Mouse (Mus musculus) intestine, embryonic 14.5 days (tissue): ENCODE data around the gene Fcrl1. TPM values are rescaled to one million over a fixed set of nuclear protein-coding genes. Genes with fewer than 3 reads are reported as not detected.
"Not testable (repeated sequence)": the region's sequence is repeated elsewhere in the genome, so short reads cannot be mapped to it uniquely, and the experiment has no call there.

ENCODE experiments used
- ATAC-seq: fragments of 200-750 bp; cut with Nextera tagmentation; replicated peaks from 2 replicates; pipeline ENCODE4 v1.8.0; 2017; ENCODE audit warnings: low read depth, moderate number of reproducible peaks, moderate TSS enrichment, moderate library complexity; ENCODE audit not compliant: low FRiP score, low TSS enrichment
- DNase-seq: peaks from one replicate; pipeline ENCODE4 v3.0.0-alpha.2; 2018; ENCODE audit warnings: low spot score
- H3K27ac ChIP-seq: fragments of 300-500 bp; sonication (generic); 2 replicates; pipeline ENCODE4 v1.5.1; 2014; ENCODE audit warnings: low read depth, mild to moderate bottlenecking, control low read depth
- H3K27me3 ChIP-seq: fragments of 300-500 bp; sonication (generic); replicated peaks from 2 replicates; pipeline ENCODE4 v1.6.1; 2014; ENCODE audit warnings: low read length, control low read depth; ENCODE audit not compliant: control insufficient read depth, insufficient read depth
- H3K36me3 ChIP-seq: fragments of 300-500 bp; sonication (generic); 2 replicates; pipeline ENCODE4 v1.6.1; 2014; ENCODE audit warnings: low read length, control low read depth; ENCODE audit not compliant: control insufficient read depth, insufficient read depth
- H3K4me1 ChIP-seq: fragments of 300-500 bp; sonication (generic); replicated peaks from 2 replicates; pipeline ENCODE4 v1.6.1; 2014; ENCODE audit warnings: low read length, control low read depth, mixed read lengths; ENCODE audit not compliant: control insufficient read depth, insufficient read depth
- H3K4me2 ChIP-seq: fragments of 300-500 bp; sonication (generic); 2 replicates; pipeline ENCODE4 v1.6.1; 2014; ENCODE audit warnings: low read length
- H3K4me3 ChIP-seq: fragments of 300-500 bp; sonication (generic); 2 replicates; pipeline ENCODE4 v1.5.1; 2014; ENCODE audit warnings: low read depth, low read length, control low read depth, mixed read lengths
- H3K9ac ChIP-seq: fragments of 300-500 bp; sonication (generic); 2 replicates; pipeline ENCODE4 v1.6.1; 2014; ENCODE audit warnings: mild to moderate bottlenecking, low read length
- H3K9me3 ChIP-seq: fragments of 300-500 bp; sonication (generic); 2 replicates; pipeline ENCODE4 v1.6.1; 2016; ENCODE audit warnings: low read length, control low read depth; ENCODE audit not compliant: control insufficient read depth
- WGBS: fragments of 180-500 bp; shearing (Covaris S2); extraction: QIAGEN DNeasy Blood & Tissue Kit; methylation state at CpG from one replicate; pipeline ENCODE4 v1.1.7; 2014; 5-methylcytosine and 5-hydroxymethylcytosine counted together
- polyA plus RNA-seq: library from polyadenylated mRNA; unstranded; fragments of >200 nt; fragmentation: Nextera tagmentation; extraction: Ambion mirVana; gene quantifications from 2 replicates; pipeline ENCODE4 v1.2.1, GENCODE M21; 2014

The Fcrl1 gene
- polyA plus RNA-seq, 1 experiment from 2014 or later = 0.09 TPM

DNA sequence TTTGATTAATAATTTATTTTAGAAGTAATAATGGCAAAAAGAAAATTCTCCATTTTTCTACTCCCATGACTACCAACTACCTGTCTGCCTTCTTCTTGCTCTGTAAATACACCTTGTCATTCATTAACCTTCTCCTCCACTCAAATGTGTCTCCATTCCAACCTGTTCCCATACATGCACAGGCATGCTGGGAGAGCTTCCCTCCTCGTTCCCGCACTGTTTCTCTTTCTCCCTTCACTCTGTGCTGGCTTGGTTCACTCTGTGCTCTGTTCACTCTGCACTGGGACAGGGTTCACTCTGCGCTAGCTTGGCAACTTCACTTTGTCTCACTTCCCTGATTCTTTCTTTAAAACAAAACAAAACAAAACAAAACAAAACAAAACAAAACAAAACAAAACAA is 1.0 kb downstream of the Fcrl1 start:
- Histone ChIP-seq H3K27me3 (no peaks in the 10 kb centered on the region), H3K4me2 (peak overlapping the region; percentile 20; the same call in 1 of the 2 replicates), H3K4me3 (no peak overlapping the region), H3K36me3 (no peaks in the 10 kb centered on the region), H3K27ac (no peak overlapping the region), H3K9ac (no peak overlapping the region), H3K4me1 (no peaks in the 10 kb centered on the region), H3K9me3 (no peaks in the 10 kb centered on the region)
- ATAC-seq (no peak), DNase-seq (no peak)
- 48% methylated on average over 3 of the region's 3 CpGs for WGBS

- ATAC-seq (no peak), DNase-seq (no peak)
- no peak overlapping the region for H3K4me2 ChIP-seq
- no peak overlapping the region for H3K27ac ChIP-seq
- H3K4me3 ChIP-seq = no peak overlapping the region
- H3K4me1 ChIP-seq = no peaks in the 10 kb centered on the region
- H3K36me3 ChIP-seq = no peaks in the 10 kb centered on the region
- no peaks in the 10 kb centered on the region for H3K9me3 ChIP-seq
- no peak overlapping the region for H3K9ac ChIP-seq
- 61% methylated on average over 6 of the region's 6 CpGs for WGBS
- no peaks in the 10 kb centered on the region for H3K27me3 ChIP-seq
Observed at GRCm38 (mm10) chr3:87377719-87378118, 1.5 kb downstream of the Fcrl1 start.

- not testable (repeated sequence) for DNase-seq, H3K27ac ChIP-seq, ATAC-seq, H3K4me2 ChIP-seq, H3K4me3 ChIP-seq, H3K27me3 ChIP-seq, H3K9me3 ChIP-seq, H3K9ac ChIP-seq, H3K36me3 ChIP-seq, H3K4me1 ChIP-seq
- 80% methylated on average over 2 of the region's 2 CpGs for WGBS
Observed at GRCm38 (mm10) chr3:87379641-87380315, 3.6 kb downstream of the Fcrl1 start.

DNA sequence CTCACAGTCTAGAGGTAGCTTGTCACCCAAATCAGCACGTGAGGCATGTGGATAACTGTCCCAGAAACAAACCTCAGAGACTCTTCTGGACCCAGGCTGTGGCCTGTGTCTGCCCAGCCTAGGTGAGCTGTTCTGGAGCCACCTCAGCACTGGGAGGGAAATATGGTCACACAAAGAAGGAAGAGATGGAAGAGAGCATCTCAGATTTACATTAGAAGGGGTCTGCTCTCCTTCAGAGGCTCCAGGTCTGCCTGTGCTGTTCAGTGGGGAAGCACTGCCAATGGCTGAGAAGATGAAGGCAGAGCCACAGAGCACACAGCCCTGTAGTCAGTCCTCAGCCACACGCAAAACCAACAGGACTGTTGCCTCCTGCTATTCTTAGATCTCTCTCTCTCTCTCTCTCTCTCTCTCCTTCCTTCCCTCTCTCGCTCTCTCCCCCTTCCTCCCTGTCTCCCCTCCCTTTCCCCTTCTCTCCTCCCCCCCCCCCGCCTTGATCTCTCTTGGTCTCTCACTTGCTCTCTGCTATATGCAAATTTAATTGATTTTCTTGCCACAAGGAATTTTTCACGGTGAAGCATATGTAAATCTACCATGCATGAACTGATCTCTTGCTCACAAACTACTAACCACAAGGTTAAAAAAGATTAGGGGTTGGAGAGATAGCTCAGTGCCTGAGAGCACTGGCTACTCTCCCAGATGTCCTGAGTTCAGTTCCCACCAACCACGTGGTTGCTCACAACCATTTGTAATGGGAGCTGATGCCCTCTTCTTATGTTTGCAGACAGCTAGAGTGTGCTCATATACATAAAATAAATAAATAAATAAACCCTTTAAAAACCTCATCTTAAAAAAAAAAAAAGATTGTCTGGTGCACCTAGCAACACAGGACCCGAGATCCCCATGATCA is 5.9 kb downstream of the Fcrl1 start:
- ATAC-seq = no peak
- Histone ChIP-seq H3K4me2 (no peak overlapping the region), H3K27me3 (no peaks in the 10 kb centered on the region), H3K27ac (no peak overlapping the region), H3K4me3 (no peak overlapping the region), H3K4me1 (no peaks in the 10 kb centered on the region), H3K9ac (no peak overlapping the region), H3K36me3 (no peaks in the 10 kb centered on the region), H3K9me3 (no peaks in the 10 kb centered on the region)
- no peak for DNase-seq
- 71% methylated on average over 6 of the region's 7 CpGs for WGBS

GRCm38 (mm10) chr3:87383308-87383707 is 7.1 kb downstream of the Fcrl1 start:
- no peaks in the 10 kb centered on the region for H3K27me3 ChIP-seq
- no peaks in the 10 kb centered on the region for H3K36me3 ChIP-seq
- H3K4me2 ChIP-seq = no peak overlapping the region
- no peak for ATAC-seq
- no peak overlapping the region for H3K9ac ChIP-seq
- no peaks in the 10 kb centered on the region for H3K4me1 ChIP-seq
- H3K27ac ChIP-seq = no peak overlapping the region
- no peak overlapping the region for H3K4me3 ChIP-seq
- no peaks in the 10 kb centered on the region for H3K9me3 ChIP-seq
- 88% methylated on average over 3 of the region's 3 CpGs for WGBS
- DNase-seq = no peak

- 79% methylated on average over 9 of the region's 9 CpGs for WGBS
- no peak overlapping the region for H3K4me2 ChIP-seq
Observed at GRCm38 (mm10) chr3:87385105-87385504, 8.9 kb downstream of the Fcrl1 start.

GRCm38 (mm10) chr3:87390935-87391334 is 14.7 kb downstream of the Fcrl1 start:
- DNase-seq (no peak), ATAC-seq (0 out of 2 replicates have a peak, but pooled peaks have one; percentile 47)
- Histone ChIP-seq H3K4me2 (no peak overlapping the region), H3K9me3 (no peaks in the 10 kb centered on the region), H3K27ac (peak overlapping the region; percentile 69), H3K4me3 (no peak overlapping the region), H3K27me3 (no peaks in the 10 kb centered on the region), H3K9ac (no peak overlapping the region), H3K36me3 (no peaks in the 10 kb centered on the region), H3K4me1 (no peaks in the 10 kb centered on the region)
- 46% methylated on average over 1 of the region's 1 CpGs for WGBS

More at GRCm38 (mm10) chr3:87385105-87385504, 8.9 kb downstream of the Fcrl1 start:
- H3K36me3 ChIP-seq = no peaks in the 10 kb centered on the region
- no peak overlapping the region for H3K9ac ChIP-seq
- no peaks in the 10 kb centered on the region for H3K4me1 ChIP-seq
- ATAC-seq = no peak
- H3K27ac ChIP-seq = no peak overlapping the region
- H3K4me3 ChIP-seq = no peak overlapping the region
- DNase-seq = no peak
- H3K27me3 ChIP-seq = no peaks in the 10 kb centered on the region
- H3K9me3 ChIP-seq = no peaks in the 10 kb centered on the region

DNA sequence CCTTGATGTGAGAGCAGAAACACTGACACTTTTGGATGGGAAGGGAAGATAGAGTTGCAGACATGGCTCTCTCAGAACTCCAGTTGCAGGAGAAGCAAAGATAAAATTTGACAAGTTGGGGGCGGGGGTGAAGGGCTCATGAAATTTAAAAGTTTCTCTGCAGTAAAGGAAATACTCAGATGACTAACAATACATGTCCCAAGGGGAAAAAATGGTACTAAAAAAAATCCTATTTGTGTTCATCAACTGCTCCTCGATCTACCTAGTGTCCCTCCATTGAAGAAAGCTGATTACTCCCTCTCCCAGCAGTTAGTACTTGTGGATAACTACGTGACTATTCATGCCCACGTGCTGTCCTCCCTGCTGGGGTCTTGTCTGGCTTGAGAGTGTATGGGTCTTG is 22.6 kb downstream of the Fcrl1 start:
- H3K4me1 ChIP-seq = no peaks in the 10 kb centered on the region
- H3K36me3 ChIP-seq = no peaks in the 10 kb centered on the region
- DNase-seq (no peak), ATAC-seq (no peak)
- no peak overlapping the region for H3K4me2 ChIP-seq
- H3K27me3 ChIP-seq = no peaks in the 10 kb centered on the region
- no peak overlapping the region for H3K4me3 ChIP-seq
- WGBS = 68% methylated on average over 4 of the region's 4 CpGs
- no peak overlapping the region for H3K9ac ChIP-seq
- no peak overlapping the region for H3K27ac ChIP-seq
- H3K9me3 ChIP-seq = no peaks in the 10 kb centered on the region
